Mouse (Mus musculus) frontal cortex, postnatal 14 days (tissue): Measurements from ENCODE around the gene Il2.

Experiments used
- DNase-seq, 2 experiments: peaks; one replicate each; pipeline ENCODE4 v3.0.0; 2022; ENCODE audit warnings: low spot score in 2 of 2

Il2 gene

GRCm38 (mm10) chr3:37125655-37126054, at the start of gene Il2:
Gene Il2 (minus strand): TSS chr3:37125959.
- DNase-seq = no peak

- no peak for DNase-seq
Measured at GRCm38 (mm10) chr3:37174711-37175572, 49.2 kb upstream of the Il2 start.

GRCm38 (mm10) chr3:37173285-37173684, 47.5 kb upstream of the Il2 start:
- DNase-seq = no peak

- DNase-seq = no peak
Measured at GRCm38 (mm10) chr3:37169283-37169682, 43.5 kb upstream of the Il2 start.

- DNase-seq = no peak
Measured at GRCm38 (mm10) chr3:37161096-37161495, 35.3 kb upstream of the Il2 start.

- no peak for DNase-seq
Measured at GRCm38 (mm10) chr3:37158246-37158645, 32.5 kb upstream of the Il2 start.

GRCm38 (mm10) chr3:37157082-37157481, 31.3 kb upstream of the Il2 start:
- DNase-seq = no peak

GRCm38 (mm10) chr3:37154396-37154795, 28.6 kb upstream of the Il2 start:
- no peak for DNase-seq

- no peak for DNase-seq
Measured at GRCm38 (mm10) chr3:37153004-37153403, 27.2 kb upstream of the Il2 start.

GRCm38 (mm10) chr3:37152274-37152673, 26.5 kb upstream of the Il2 start:
- DNase-seq = no peak

GRCm38 (mm10) chr3:37146810-37147209, 21.1 kb upstream of the Il2 start:
- DNase-seq = no peak

GRCm38 (mm10) chr3:37146406-37146805, 20.6 kb upstream of the Il2 start:
- DNase-seq = no peak

- no peak for DNase-seq
Measured at GRCm38 (mm10) chr3:37144979-37145378, 19.2 kb upstream of the Il2 start.

GRCm38 (mm10) chr3:37141827-37142226, 16.1 kb upstream of the Il2 start:
- no peak for DNase-seq

- DNase-seq = no peak
Measured at GRCm38 (mm10) chr3:37140168-37140906, 14.6 kb upstream of the Il2 start.

- no peak for DNase-seq
Measured at GRCm38 (mm10) chr3:37139192-37139591, 13.4 kb upstream of the Il2 start.

GRCm38 (mm10) chr3:37137231-37137630, 11.5 kb upstream of the Il2 start:
- no peak for DNase-seq

- no peak for DNase-seq
Measured at GRCm38 (mm10) chr3:37129063-37129462, 3.3 kb upstream of the Il2 start.

- DNase-seq = no peak
Measured at GRCm38 (mm10) chr3:37128269-37128668, 2.5 kb upstream of the Il2 start.

GRCm38 (mm10) chr3:37126162-37126561, 403 bp upstream of the Il2 start:
- no peak for DNase-seq

- no peak for DNase-seq
Measured at GRCm38 (mm10) chr3:37090721-37091120, 35.0 kb downstream of the Il2 start.

GRCm38 (mm10) chr3:37084860-37085259, 40.9 kb downstream of the Il2 start:
- no peak for DNase-seq

- no peak for DNase-seq
Measured at GRCm38 (mm10) chr3:37073211-37073610, 52.5 kb downstream of the Il2 start.
